Mouse (Mus musculus) heart, postnatal 14 days (tissue): ENCODE results near the gene Marveld3. TPM values are rescaled to one million over a fixed set of nuclear protein-coding genes. Genes with fewer than 3 reads are reported as not detected.

Experiments used
- DNase-seq, 2 experiments: peaks; one replicate each; pipeline ENCODE4 v3.0.0; 2021 to 2022
- intact Hi-C: fragments of 180-260 bp; cut with DNase I; formaldehyde crosslinking; loops from one replicate; pipeline ENCODE4 v1.15.1; 2025
- long read RNA-seq, 2 experiments: library from polyadenylated mRNA; stranded (forward); transcript quantifications; one replicate each; pipeline ENCODE4 v2.0.0; 2021
- total RNA-seq, 2 experiments: library from RNA; stranded (reverse); gene quantifications; 2 replicates each; pipeline ENCODE4 v1.2.3; 2021

Marveld3 gene
- under 1 TPM; 0.29 to 0.31 TPM for total RNA-seq
- long read RNA-seq, experiment 1, partial matches to known transcripts, result 0 of 2 reads
- long read RNA-seq, experiment 1, other reads (novel, unspliced or antisense), result 0 of 2 reads
- long read RNA-seq, experiment 2, result 0 reads

GRCm38 (mm10) chr8:109961693-109962367, at the start of gene Marveld3:
Gene Marveld3, minus strand, starts transcription at chr8:109962203.
- DNase-seq, result peak; percentile 40
- intact Hi-C loops, result no loop called here

GRCm38 (mm10) chr8:110010868-110011267, 48.9 kb upstream of the Marveld3 start:
- intact Hi-C loops, result loop anchor here (1.0 kb wide), 1 partner anchor 60 kb away; no protein-coding TSS in a partner anchor
- DNase-seq, result peak; percentile 43 to 60

- no peak for DNase-seq
- intact Hi-C loops, result no loop called here
These were observed 47.0 kb upstream of the Marveld3 start for GRCm38 (mm10) chr8:110008995-110009446.

DNA sequence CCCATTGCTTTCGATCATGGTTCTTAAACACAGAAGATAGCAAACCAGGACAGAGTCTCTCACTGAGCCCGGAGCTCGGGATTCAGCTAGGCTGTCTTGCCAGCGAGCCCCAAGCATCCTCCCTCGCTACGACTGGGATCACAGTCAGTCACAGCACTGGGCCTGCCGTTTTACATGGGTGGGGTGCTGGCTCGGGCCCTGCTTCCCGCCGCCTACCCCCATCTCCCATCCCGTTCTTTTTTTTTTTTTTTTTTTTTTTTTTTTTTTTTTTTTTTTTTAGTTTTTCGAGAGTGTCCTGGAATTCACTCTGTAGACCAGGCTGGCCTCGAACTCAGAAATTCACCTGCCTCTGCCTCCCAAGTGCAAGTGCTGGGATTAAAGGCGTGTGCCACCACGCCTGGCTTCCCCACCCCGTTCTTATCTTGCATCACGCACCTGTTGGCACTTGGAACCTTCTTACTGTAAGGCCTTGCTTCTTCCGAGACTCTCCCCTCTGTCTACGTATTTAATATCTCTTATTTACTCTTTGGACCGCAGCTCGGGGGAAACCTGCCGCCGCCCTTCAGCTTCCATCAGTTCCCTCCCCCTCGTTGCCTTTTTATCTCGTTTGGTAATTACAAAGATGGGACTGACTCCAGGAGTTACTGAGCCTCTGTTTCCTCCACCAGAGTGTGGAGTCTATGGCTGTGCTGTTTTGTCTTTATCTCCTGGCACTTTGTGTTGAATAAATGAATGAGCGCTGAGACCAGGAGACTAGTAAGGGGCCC, 46.4 kb upstream of the Marveld3 start:
- no peak for DNase-seq
- intact Hi-C loops, result no loop called here

GRCm38 (mm10) chr8:110006312-110007023, 44.5 kb upstream of the Marveld3 start:
- no peak for DNase-seq
- intact Hi-C loops, result no loop called here

DNA sequence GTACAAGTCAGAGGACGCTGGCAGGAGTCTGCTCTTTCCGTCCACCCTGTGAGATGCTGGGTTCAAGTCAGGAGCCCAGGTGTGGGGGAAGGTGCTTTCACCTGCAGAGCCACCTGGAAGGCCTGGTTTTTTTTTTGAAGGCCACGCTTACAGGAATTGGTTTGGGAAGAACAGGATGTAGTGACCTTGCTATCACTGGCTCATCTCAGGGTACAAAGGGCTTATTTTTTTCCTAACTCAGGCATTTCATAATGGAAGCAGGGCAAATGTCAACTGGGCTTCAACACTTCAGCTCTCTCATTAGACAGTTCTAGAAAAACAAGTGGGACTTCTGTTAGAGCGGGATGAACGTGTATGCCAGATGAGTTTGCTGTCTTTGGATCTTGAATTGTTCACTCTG, 42.3 kb upstream of the Marveld3 start:
- DNase-seq, result no peak

DNA sequence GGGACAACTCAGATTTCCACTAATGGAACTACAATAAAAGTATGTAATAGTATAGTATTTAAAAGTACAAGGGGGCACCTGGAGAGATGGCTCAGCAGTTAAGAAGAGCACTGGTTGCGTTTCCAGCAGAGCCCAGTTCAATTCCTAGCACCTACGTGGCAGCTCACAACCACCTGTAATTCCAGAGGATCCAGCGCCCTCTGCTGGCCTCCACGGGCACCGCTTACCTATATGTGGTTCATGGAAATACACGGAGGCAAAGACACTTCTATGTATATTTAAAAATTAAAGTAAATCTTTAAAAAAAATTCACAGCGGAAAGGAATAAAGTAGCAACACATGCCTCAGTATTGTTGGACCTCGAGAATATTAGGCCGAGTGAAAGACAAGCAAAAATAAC, 41.0 kb upstream of the Marveld3 start:
- DNase-seq, result peak in 1 of 2 experiments; percentile 8
- intact Hi-C loops, result no loop called here

More for the DNA sequence above, 42.3 kb upstream of the Marveld3 start:
- intact Hi-C loops, result no loop called here

GRCm38 (mm10) chr8:109999974-110000373, 38.0 kb upstream of the Marveld3 start:
- intact Hi-C loops, result no loop called here

DNA sequence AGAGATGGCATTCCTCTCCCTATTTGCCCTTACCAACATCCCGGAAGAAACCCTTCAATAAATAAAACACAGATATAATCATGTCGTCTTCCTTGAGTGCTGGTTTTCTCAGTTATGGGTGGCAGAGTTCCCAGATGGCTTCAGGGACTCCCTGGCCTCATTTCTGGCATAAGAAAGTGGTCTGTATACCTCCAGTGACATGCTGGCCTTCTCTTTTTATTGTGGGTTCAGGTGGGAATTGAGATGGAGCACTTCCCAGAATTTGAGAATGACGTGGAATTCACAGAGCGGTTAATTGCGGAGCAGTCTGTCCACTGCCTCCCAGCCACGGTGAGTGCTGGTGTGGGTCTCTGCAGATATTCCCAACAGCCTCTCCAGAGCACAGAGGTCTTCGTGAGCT, 36.1 kb upstream of the Marveld3 start:
- no peak for DNase-seq
- intact Hi-C loops, result no loop called here

More at GRCm38 (mm10) chr8:109999974-110000373, 38.0 kb upstream of the Marveld3 start:
- DNase-seq, result no peak

- DNase-seq, result no peak
- intact Hi-C loops, result no loop called here
These were observed 35.4 kb upstream of the Marveld3 start for GRCm38 (mm10) chr8:109997381-109997780.

- no peak for DNase-seq
These were observed 30.9 kb upstream of the Marveld3 start for GRCm38 (mm10) chr8:109992951-109993350.

DNA sequence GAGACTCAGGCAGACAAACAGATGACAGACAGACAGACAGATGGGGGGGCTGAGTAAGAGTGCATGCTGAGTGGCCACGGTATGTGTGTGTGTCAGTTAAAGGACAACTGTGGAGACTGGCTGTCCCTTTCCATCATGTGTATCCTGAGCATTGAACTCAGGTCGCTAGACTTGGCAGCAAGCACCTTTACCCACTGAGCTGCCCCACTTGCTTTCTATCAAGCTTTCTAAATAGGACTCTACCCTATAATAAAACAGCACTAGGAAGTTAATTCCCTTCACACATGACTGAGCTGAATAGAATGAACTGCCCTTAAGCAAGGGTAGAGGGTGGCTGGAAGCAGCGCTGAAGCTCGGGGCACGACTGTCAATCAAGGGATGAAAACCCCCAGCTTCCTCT, 30.2 kb upstream of the Marveld3 start:
- intact Hi-C loops, result no loop called here
- no peak for DNase-seq

More at GRCm38 (mm10) chr8:109992951-109993350, 30.9 kb upstream of the Marveld3 start:
- intact Hi-C loops, result no loop called here

DNA sequence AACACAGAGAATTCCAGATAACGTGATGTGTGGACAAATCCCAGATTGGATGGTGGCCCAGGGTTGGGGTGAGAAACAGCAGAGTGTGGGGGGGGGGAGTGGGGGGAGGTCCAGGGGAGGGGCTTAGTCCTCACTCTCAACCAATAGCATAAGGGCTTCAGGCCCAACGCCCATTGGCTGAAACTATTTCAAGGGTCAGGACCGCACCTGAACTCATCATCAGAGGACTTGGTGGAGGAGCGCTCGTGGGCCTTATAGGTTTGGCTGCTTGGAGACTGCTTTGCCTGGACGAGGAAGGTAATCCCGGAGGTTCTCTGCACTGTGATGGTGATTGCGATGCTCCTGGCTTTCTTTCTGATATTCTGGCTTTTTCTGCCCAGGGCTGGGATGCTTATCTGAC, 28.2 kb upstream of the Marveld3 start, which contains the start of gene Tat:
Gene Tat, plus strand, starts transcription at position 214 of the 400 bp plus-strand sequence.
- DNase-seq, result no peak
- intact Hi-C loops, result no loop called here

DNA sequence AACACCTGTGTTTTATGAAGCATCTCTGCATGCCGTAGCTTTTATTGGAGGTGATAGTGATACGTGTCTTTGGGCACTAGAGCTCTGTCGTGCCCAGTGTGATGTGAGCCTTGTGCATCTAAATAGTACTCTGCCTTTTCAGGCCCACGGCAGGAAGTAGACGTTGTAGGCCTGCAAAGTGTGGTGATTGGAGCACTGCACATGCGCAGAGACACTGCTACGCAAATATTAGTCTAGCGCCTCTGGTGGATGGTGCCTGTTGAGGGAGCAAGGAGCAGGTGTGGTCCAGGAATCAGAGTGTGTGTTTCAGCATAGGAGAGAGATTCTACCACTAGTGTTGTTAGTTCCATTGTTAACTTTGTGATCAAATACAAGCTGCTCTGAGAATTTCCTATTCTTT, 27.1 kb upstream of the Marveld3 start:
- no peak for DNase-seq
- intact Hi-C loops, result no loop called here

GRCm38 (mm10) chr8:109987776-109988175, 25.8 kb upstream of the Marveld3 start:
- intact Hi-C loops, result no loop called here
- no peak for DNase-seq

GRCm38 (mm10) chr8:109986384-109986783, 24.4 kb upstream of the Marveld3 start:
- intact Hi-C loops, result no loop called here
- DNase-seq, result no peak

DNA sequence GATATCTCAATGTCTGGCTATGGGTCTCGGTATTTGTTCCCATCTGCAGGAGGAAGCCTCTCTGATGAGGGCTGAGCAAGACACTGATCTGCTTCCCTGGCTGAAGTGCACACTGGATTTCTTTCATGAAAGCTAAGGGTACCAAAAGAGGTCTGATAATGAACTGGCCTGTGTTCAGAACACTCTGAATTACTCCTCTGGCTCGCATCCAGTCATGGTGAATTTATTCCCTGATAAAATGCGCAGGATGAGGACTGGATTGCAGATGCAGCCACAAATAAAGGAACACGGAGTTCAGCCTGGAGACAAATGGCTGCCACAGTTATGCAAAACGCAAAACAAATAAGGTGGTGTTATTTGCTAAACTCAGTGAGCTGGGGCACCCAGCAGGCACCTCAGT, 21.9 kb upstream of the Marveld3 start:
- no peak for DNase-seq
- intact Hi-C loops, result no loop called here

DNA sequence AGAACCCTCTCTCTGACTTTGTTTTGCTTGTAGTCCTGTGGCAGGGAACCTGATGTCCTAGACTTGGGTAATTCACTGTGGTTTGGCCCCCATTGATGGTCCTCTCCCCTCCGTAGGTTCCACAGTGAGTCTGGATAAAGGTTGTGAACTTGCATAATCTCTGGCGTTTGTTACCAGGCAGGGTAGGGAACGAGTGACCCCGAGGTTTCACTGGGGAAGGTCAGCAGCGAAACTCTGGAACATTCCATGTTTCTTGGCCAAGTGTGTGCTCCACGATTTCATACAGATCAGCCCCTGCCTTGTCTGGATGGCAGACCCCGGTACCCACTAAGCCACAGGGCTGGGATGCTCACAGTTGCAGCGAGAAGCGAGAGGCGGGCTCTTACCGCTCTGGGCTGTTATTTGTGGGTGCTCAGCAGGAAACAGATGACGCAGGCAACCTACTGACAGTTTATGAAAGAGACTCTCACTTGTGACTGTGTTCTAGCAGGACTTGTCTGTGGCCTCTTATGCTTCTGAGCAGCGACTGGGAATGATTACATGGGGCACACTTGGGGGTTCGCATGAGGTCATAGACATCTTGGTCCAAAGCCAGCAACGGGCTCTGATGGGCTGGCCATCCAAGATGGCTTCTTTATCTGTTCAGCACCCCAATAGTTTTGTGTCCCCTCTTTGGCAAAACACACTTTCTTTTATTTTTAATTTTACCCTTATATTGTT, 20.5 kb upstream of the Marveld3 start:
- intact Hi-C loops, result no loop called here

GRCm38 (mm10) chr8:109979339-109979738, 17.3 kb upstream of the Marveld3 start:
- intact Hi-C loops, result no loop called here
- DNase-seq, result no peak

More for the DNA sequence above, 20.5 kb upstream of the Marveld3 start:
- no peak for DNase-seq

DNA sequence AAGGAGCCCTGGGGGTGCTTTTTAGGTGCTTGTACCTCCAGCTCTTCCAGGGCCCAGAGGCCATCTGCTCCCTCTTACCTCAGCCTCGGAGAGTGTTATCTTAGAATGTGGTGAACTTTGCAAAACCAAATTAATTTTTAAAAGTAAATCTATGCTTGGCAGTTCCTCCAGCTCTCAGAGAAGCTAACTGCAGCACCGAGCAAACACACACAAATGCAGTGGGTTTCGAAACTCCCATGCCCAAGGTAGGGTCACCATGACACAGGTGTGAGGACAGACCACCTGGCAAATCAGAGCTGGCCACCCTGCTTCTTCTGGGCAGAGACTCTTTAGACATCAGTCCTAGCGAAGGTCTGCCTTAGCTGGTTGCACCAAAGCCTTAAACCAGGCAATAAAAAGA, 10.9 kb upstream of the Marveld3 start:
- no peak for DNase-seq
- intact Hi-C loops, result no loop called here
